Mouse (Mus musculus) olfactory bulb, adult 2 months (tissue): ENCODE measurements around the gene Gm3238.
"Not testable (repeated sequence)": the region's sequence is repeated elsewhere in the genome, so short reads cannot be mapped to it uniquely, and the experiment has no call there.

Experiments
- CTCF ChIP-seq: fragments of 200-500 bp; IDR thresholded peaks from 2 replicates; pipeline ENCODE4 v1.5.1; 2012; ENCODE audit warnings: low read depth, mild to moderate bottlenecking, low read length, moderate library complexity; ENCODE audit not compliant: insufficient read depth
- POLR2A ChIP-seq: fragments of 200-500 bp; IDR thresholded peaks from 2 replicates; pipeline ENCODE4 v1.6.1; 2012; ENCODE audit warnings: mild to moderate bottlenecking, low read depth, low read length, moderate library complexity; ENCODE audit not compliant: insufficient read depth

GRCm38 (mm10) chr10:77771225-77771624, at the start of gene Gm3238:
- not testable (repeated sequence) for TF ChIP-seq CTCF, POLR2A
